ENCODE assay signal across 8 mouse cellular contexts in the genomic region with DNA sequence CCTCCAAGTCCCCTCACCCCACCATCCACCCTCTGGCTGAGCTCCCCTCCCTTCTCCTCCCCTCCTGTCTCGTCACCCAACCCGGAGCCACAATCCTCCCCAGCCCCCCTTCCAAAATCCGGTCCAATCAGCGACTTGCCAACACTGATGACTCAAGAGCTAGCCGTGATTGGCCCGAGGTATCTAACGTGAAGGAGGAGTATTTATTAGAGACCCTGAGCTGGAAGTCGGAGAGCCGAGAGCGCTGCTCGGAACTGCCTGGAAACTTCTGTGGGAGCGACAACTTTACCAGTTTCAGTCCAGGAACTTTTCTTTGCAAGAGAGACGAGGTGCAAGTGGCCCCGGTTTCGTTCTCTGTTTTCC. TPM values are rescaled to one million over a fixed set of nuclear protein-coding genes. Genes with fewer than 3 reads are reported as not detected.
DNase-seq lines count a peak whose midpoint lies in the region; ATAC-seq and TF ChIP-seq lines count a peak whose summit lies in the region.

A gene (plus strand): TSS at position 231 of the 363 bp plus-strand sequence.

- H3K36me3 ChIP-seq in intestine, embryonic 16.5 days (ENCODE audit: control insufficient read depth, insufficient read depth, low read length), result no peaks in the 10 kb centered on the region
- peaks cover 10% of the 10 kb centered on the region; the same call in 1 of the 2 replicates for H3K36me3 ChIP-seq in midbrain, embryonic 12.5 days
- 0 out of 2 replicates have a peak, but pooled peaks cover 2% of the 10 kb centered on the region for H3K36me3 ChIP-seq in stomach, postnatal 0 days (ENCODE audit: control insufficient read depth, insufficient read depth, low read length)

- peak within 1 kb of the TSS; percentile 68 for H3K9ac ChIP-seq in intestine, embryonic 16.5 days (ENCODE audit: low read depth, low read length)
- H3K9ac ChIP-seq in midbrain, embryonic 12.5 days (replicated peaks), result peak within 1 kb of the TSS; percentile 93
- peak within 1 kb of the TSS; percentile 67 for H3K9ac ChIP-seq in stomach, postnatal 0 days (ENCODE audit: low read length)

- ATAC-seq in intestine, embryonic 16.5 days, result peak; percentile 81
- peak; percentile 87 for ATAC-seq in midbrain, embryonic 12.5 days (ENCODE audit: low FRiP score, low read depth)
- peak; percentile 85 for ATAC-seq in stomach, postnatal 0 days (ENCODE audit: low FRiP score, low TSS enrichment)

- WGBS in intestine, embryonic 16.5 days, result 0% methylated on average over 15 of the region's 15 CpGs
- WGBS in midbrain, embryonic 12.5 days, result under 1% methylated on average over 15 of the region's 15 CpGs
- under 1% methylated on average over 15 of the region's 15 CpGs for WGBS in stomach, postnatal 0 days

- peaks cover 7% of the 10 kb centered on the region; the same call in 1 of the 2 replicates for H3K27me3 ChIP-seq in intestine, embryonic 16.5 days (replicated peaks; ENCODE audit: control insufficient read depth, insufficient read depth, low read length)
- peaks cover 31% of the 10 kb centered on the region for H3K27me3 ChIP-seq in midbrain, embryonic 12.5 days
- no peaks in the 10 kb centered on the region for H3K27me3 ChIP-seq in stomach, postnatal 0 days (ENCODE audit: control insufficient read depth, insufficient read depth, low read length)

- peak within 1 kb of the TSS; percentile 86 for H3K27ac ChIP-seq in intestine, embryonic 16.5 days (ENCODE audit: low read length)
- H3K27ac ChIP-seq in midbrain, embryonic 12.5 days (replicated peaks), result peak within 1 kb of the TSS; percentile 92
- peak within 1 kb of the TSS; percentile 93 for H3K27ac ChIP-seq in stomach, postnatal 0 days (replicated peaks)

- peak within 1 kb of the TSS; percentile 61 for H3K4me3 ChIP-seq in intestine, embryonic 16.5 days (ENCODE audit: low read length)
- peak within 1 kb of the TSS; percentile 83 for H3K4me3 ChIP-seq in midbrain, embryonic 12.5 days
- peak within 1 kb of the TSS; percentile 72 for H3K4me3 ChIP-seq in stomach, postnatal 0 days (ENCODE audit: low read depth, low read length)

- TF ChIP-seq CTCF in stomach, postnatal 0 days (IDR thresholded peaks at IDR 0.05; ENCODE audit: low read depth), result no peak

- peaks cover 17% of the 10 kb centered on the region for H3K4me1 ChIP-seq in intestine, embryonic 16.5 days (ENCODE audit: control insufficient read depth, insufficient read depth, low read length)
- peaks cover 51% of the 10 kb centered on the region for H3K4me1 ChIP-seq in midbrain, embryonic 12.5 days
- peaks cover 5% of the 10 kb centered on the region for H3K4me1 ChIP-seq in stomach, postnatal 0 days (replicated peaks; ENCODE audit: control insufficient read depth, insufficient read depth)

- intact Hi-C loops in left cerebral cortex, postnatal 25 days (cut with DNase I), result loop anchor here (1.0 to 5.0 kb wide), 4 partner anchors 29 to 1129 kb away; no protein-coding TSS in a partner anchor

- H3K9me3 ChIP-seq in intestine, embryonic 16.5 days (ENCODE audit: control insufficient read depth, low read length), result no peaks in the 10 kb centered on the region
- no peaks in the 10 kb centered on the region for H3K9me3 ChIP-seq in midbrain, embryonic 12.5 days
- H3K9me3 ChIP-seq in stomach, postnatal 0 days (ENCODE audit: control insufficient read depth, low read length), result no peaks in the 10 kb centered on the region

- no peak for TF ChIP-seq EP300 in stomach, postnatal 0 days (optimal IDR thresholded peaks at IDR 0.05)

- peak within 1 kb of the TSS; percentile 62 for H3K4me2 ChIP-seq in intestine, embryonic 16.5 days (ENCODE audit: low read depth, low read length)
- H3K4me2 ChIP-seq in midbrain, embryonic 12.5 days (replicated peaks), result peak within 1 kb of the TSS; percentile 98
- H3K4me2 ChIP-seq in stomach, postnatal 0 days (replicated peaks; ENCODE audit: low read depth), result peak within 1 kb of the TSS; percentile 83

- peak; percentile 81 for DNase-seq in layer of hippocampus, adult 11-12 months (ENCODE audit: low spot score)
- DNase-seq in layer of hippocampus, adult 9-10 months (ENCODE audit: low spot score), result no peak
- DNase-seq in embryo, embryonic 11.5 days (ENCODE audit: low read depth, low spot score), result peak; percentile 85
- DNase-seq in gastrocnemius, postnatal 4 days (ENCODE audit: low spot score in 2 of 2), result peak; percentile 60 to 80
- DNase-seq in left cerebral cortex, postnatal 25 days (ENCODE audit: low spot score in 2 of 2), result peak; percentile 78 to 90
- DNase-seq in stomach, postnatal 0 days (ENCODE audit: low spot score), result peak; percentile 91

RNA-seq across cellular contexts. Expression of the gene that starts here (rescaled TPM):
- total RNA-seq in gastrocnemius, postnatal 4 days (2021), result 1 to 10 TPM; 3.1 to 4.0 TPM
- polyA plus RNA-seq in intestine, embryonic 16.5 days (2015; fragmentation: Nextera tagmentation; extraction: Ambion mirVana), result 25.5 and 26.5 TPM in 2 replicates
- 10 to 100 TPM; 25.7 to 25.9 TPM for total RNA-seq in left cerebral cortex, postnatal 25 days (2021)
- polyA plus RNA-seq in midbrain, embryonic 12.5 days (2016; fragmentation: Nextera tagmentation; extraction: Ambion mirVana), result 134 and 147 TPM in 2 replicates
- polyA plus RNA-seq in stomach, postnatal 0 days (2015; fragmentation: Nextera tagmentation; extraction: Ambion mirVana), result 26.7 and 27.0 TPM in 2 replicates

Comparison
In these comparisons a context has a peak if more than half of its experiments do, and no peak if none do; other contexts are left out.
1. RNA of the gene that starts here (total RNA-seq): 25.7 to 25.9 TPM in left cerebral cortex, postnatal 25 days; 3.1 to 4.0 TPM in gastrocnemius, postnatal 4 days; every median in the first group is over 4 times any median in the second.
2. Peak in every context shown above with its lines, with median percentiles within 50 percentile points of each other: ATAC-seq, H3K27ac ChIP-seq, H3K4me2 ChIP-seq, H3K4me3 ChIP-seq and H3K9ac ChIP-seq.